Mouse (Mus musculus) G1E (cell line): Measurements from ENCODE around the gene Gm13212. TPM values are rescaled to one million over a fixed set of nuclear protein-coding genes. Genes with fewer than 3 reads are reported as not detected.
"Not testable (repeated sequence)": the region's sequence is repeated elsewhere in the genome, so short reads cannot be mapped to it uniquely, and the experiment has no call there.

ENCODE experiments used
- ATAC-seq: 2 replicates; pipeline ENCODE4 v1.8.0; 2016; ENCODE audit warnings: mild to moderate bottlenecking; ENCODE audit not compliant: insufficient number of reproducible peaks, poor library complexity, low FRiP score, severe bottlenecking; ENCODE audit errors: extremely low read depth
- DNase-seq: peaks from one replicate; pipeline ENCODE4 v3.0.0; 2012; ENCODE audit warnings: low spot score
- H3K27me3 ChIP-seq: 2 replicates; pipeline ENCODE4 v1.6.1; 2012; ENCODE audit warnings: mild to moderate bottlenecking, low read length, inconsistent platforms; ENCODE audit not compliant: insufficient read depth
- H3K36me3 ChIP-seq: replicated peaks from 2 replicates; pipeline ENCODE3; 2012; ENCODE audit warnings: mild to moderate bottlenecking, inconsistent platforms
- H3K4me1 ChIP-seq: 2 replicates; pipeline ENCODE4 v1.6.1; 2012; ENCODE audit warnings: low read depth, low read length, inconsistent platforms, mixed read lengths; ENCODE audit not compliant: insufficient read depth
- H3K4me3 ChIP-seq: 2 replicates; pipeline ENCODE4 v1.5.1; 2012; ENCODE audit warnings: low read depth, mild to moderate bottlenecking, inconsistent platforms, low read length, moderate library complexity, mixed read lengths
- H3K9me3 ChIP-seq: replicated peaks from 2 replicates; pipeline ENCODE4 v1.6.1; 2012; ENCODE audit warnings: inconsistent platforms
- CTCF ChIP-seq: IDR thresholded peaks from 2 replicates; pipeline ENCODE4 v1.5.1; 2012; ENCODE audit warnings: low read depth, low read length, inconsistent platforms, mixed read lengths
- GATA1 ChIP-seq: IDR thresholded peaks from 2 replicates; pipeline ENCODE4 v1.6.1; 2012; ENCODE audit warnings: borderline replicate concordance, low read length, inconsistent platforms, mixed read lengths
- GATA2 ChIP-seq: IDR thresholded peaks from 2 replicates; pipeline ENCODE4 v1.6.1; 2012; ENCODE audit warnings: low read depth, low read length, inconsistent platforms, borderline replicate concordance
- POLR2AphosphoS5 ChIP-seq: IDR thresholded peaks from 2 replicates; pipeline ENCODE4 v1.6.1; 2012; ENCODE audit warnings: low read depth, low read length, inconsistent platforms; ENCODE audit not compliant: insufficient replicate concordance
- TAL1 ChIP-seq: conservative IDR thresholded peaks from 2 replicates; pipeline ENCODE4 v1.6.1; 2012; ENCODE audit warnings: low read depth, low read length, inconsistent platforms, mixed read lengths
- polyA plus RNA-seq: library from polyadenylated mRNA; stranded (reverse); fragments of >175 nt; gene quantifications from 2 replicates; pipeline ENCODE4 v1.2.3, GENCODE M21; 2012
- total RNA-seq, 2 experiments: library from RNA; stranded (forward) in 1 of 2; stranded (reverse) in 1 of 2; fragments of 200-1000 nt in 1 of 2; fragments of >200 nt in 1 of 2; fragmentation: Nextera tagmentation in 1 of 2; gene quantifications; 2 replicates each; pipeline ENCODE4 v1.2.3; 2014 to 2017

Gm13212 gene
- total RNA-seq (2014; fragmentation: Nextera tagmentation) (1.4 TPM in 2 replicates), total RNA-seq (2017) (1.7 and 1.8 TPM in 2 replicates), polyA plus RNA-seq (0.04 TPM in 2 replicates)

DNA sequence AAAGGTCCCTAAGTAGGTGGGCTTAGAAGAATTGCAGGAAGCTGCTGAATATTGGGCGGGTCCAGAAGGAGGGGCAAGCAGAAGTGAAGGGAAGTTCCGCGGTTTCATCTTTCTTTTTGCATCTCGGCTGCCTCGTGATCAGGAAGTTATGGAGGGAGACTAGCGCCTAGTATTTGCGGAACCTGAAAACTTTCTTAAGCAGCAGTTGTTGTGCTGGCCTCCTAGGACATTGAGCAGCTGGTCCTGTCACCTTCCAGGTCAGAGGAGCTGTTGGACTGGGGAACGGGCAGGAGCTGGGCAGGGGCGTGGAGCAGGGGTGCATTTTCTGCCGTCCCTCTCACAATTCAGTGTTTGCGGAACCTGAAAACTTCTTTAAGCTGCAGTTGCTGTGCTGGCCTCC, at the start of gene Gm13212:
TSS of gene Gm13212 (plus strand) at position 89 of the 400 bp plus-strand sequence.
- not testable (repeated sequence) for H3K4me1 ChIP-seq, H3K27me3 ChIP-seq, DNase-seq, ATAC-seq, H3K9me3 ChIP-seq, H3K36me3 ChIP-seq
- peak within 1 kb of the TSS; percentile 64 for H3K4me3 ChIP-seq

DNA sequence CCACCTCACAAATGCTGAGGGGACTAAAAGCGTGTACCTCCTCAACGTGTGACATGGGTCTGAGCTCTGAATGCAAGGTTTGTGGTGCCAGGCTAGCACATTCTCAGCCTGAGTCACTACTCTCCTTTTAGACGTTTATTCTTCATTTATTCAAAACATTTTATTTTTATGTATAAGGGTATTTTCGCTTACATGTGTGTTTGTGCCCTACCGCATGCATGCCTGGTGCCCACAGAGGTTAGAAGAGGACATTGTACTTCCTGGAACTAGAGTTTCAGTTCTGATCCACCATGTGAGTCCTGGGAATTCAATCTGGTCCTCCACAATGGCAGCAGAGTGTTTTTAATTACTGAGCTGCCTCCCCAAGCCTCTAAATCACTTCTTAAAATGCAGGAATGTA, 41.1 kb upstream of the Gm13212 start:
- DNase-seq, H3K36me3 ChIP-seq, ATAC-seq, H3K4me3 ChIP-seq, H3K4me1 ChIP-seq, H3K27me3 ChIP-seq: not testable (repeated sequence)
- H3K9me3 ChIP-seq: peaks cover 24% of the 10 kb centered on the region

- H3K27me3 ChIP-seq, DNase-seq: not testable (repeated sequence)
Observed at GRCm38 (mm10) chr4:145545106-145545505, 39.9 kb upstream of the Gm13212 start.

DNA sequence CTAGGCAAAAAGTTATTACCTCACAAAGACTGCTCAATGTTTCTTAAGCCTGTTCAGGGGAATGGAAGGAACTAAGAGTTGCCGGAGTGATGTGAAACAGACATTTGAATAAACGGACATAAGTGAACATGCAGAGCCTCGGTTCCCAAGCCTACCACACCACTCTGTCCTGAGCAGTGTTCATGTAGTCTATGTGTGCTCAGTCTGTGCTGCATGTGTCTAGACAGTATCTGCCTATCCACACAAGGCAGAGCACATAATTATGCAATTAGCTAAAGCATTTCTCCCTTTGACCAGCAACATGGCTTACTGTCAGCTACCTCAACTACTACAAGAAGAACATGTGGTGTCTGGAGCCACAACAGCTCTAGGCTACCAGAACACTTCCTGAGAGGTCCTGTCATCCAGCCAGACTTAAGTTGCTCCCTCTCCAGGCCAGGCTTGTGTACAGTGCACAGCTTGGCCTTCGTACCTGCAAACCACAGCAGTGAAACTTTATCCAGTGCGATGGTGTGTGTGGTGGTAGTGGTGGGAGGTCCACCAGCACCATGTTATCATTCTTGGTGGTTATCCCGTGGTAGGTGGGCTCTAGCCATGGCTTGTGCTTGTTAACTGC, 39.1 kb upstream of the Gm13212 start:
- ATAC-seq: peak; percentile 54
- H3K36me3 ChIP-seq, H3K4me1 ChIP-seq, H3K27me3 ChIP-seq, DNase-seq, H3K4me3 ChIP-seq: not testable (repeated sequence)
- H3K9me3 ChIP-seq: peaks cover 33% of the 10 kb centered on the region

More at GRCm38 (mm10) chr4:145545106-145545505, 39.9 kb upstream of the Gm13212 start:
- not testable (repeated sequence) for H3K4me3 ChIP-seq, H3K4me1 ChIP-seq, ATAC-seq, H3K36me3 ChIP-seq
- H3K9me3 ChIP-seq: peaks cover 31% of the 10 kb centered on the region

DNA sequence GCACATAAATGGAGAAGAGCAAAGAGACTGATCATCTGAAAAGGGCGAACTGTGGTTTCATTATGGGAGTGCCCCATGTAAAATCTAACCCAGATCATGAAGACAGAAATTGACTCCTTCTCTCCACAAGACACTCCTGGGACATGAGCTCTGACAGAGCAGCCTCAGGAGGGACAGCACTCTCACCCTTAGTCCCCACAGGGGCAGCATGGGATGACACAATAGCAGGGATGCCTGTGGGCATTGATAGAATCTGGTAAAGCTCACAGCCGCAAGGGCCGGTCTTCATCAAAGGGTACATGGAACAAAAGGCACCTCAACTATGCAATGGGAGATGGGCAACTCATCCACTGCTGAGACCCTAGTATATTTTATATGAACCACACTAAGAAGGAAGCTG, 38.5 kb upstream of the Gm13212 start:
- H3K4me1 ChIP-seq, H3K4me3 ChIP-seq, H3K36me3 ChIP-seq, H3K27me3 ChIP-seq, DNase-seq: not testable (repeated sequence)
- peaks cover 36% of the 10 kb centered on the region for H3K9me3 ChIP-seq
- peak; percentile 54; the same call in 1 of the 2 replicates for ATAC-seq

- Histone ChIP-seq H3K4me1 (no peaks in the 10 kb centered on the region), H3K36me3 (no peaks in the 10 kb centered on the region), H3K4me3 (no peak overlapping the region), H3K9me3 (peaks cover 41% of the 10 kb centered on the region), H3K27me3 (no peaks in the 10 kb centered on the region)
- TF ChIP-seq GATA1 (no peak), POLR2AphosphoS5 (no peak), GATA2 (no peak)
- no peak for ATAC-seq
- DNase-seq: no peak
Observed at GRCm38 (mm10) chr4:145556680-145557079, 28.3 kb upstream of the Gm13212 start.

DNA sequence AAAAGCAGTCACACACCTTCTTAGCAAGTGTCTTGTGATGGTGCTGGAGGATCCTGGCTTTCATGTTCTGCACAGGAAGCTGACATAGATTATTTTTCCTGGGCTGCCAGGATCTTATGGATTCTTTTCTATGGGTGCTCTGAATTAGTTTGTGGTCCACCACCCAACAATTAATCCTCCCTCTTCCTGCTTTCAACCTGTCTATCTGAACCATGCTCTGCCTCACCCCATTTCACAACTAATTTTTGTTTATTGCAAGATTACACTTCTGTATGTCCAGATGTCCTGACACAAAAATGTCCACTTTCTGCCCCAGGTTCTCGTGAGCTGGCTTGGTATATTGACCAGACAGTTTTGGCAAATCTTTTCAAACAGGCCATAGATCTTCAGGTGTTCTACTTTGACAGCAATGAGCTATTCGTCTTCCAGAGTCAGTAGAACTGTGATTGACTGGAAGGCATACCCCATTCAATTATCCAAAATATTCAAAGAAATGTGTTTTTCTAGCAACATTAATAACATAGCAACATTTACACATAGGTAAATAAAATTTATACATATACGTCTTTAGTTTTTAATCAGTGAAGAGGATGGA, 25.4 kb upstream of the Gm13212 start:
- no peak overlapping the region for H3K4me3 ChIP-seq
- DNase-seq: no peak
- no peaks in the 10 kb centered on the region for H3K27me3 ChIP-seq
- no peaks in the 10 kb centered on the region for H3K4me1 ChIP-seq
- H3K9me3 ChIP-seq: peaks cover 28% of the 10 kb centered on the region
- no peaks in the 10 kb centered on the region for H3K36me3 ChIP-seq
- no peak for ATAC-seq
- no peak for TF ChIP-seq POLR2AphosphoS5

GRCm38 (mm10) chr4:145564111-145564821, 20.7 kb upstream of the Gm13212 start:
- no peaks in the 10 kb centered on the region for H3K4me1 ChIP-seq
- H3K9me3 ChIP-seq: peaks cover 23% of the 10 kb centered on the region
- no peaks in the 10 kb centered on the region for H3K27me3 ChIP-seq
- H3K4me3 ChIP-seq: no peak overlapping the region
- no peaks in the 10 kb centered on the region for H3K36me3 ChIP-seq
- DNase-seq: no peak
- TF ChIP-seq GATA2: no peak
- no peak for TF ChIP-seq CTCF
- no peak for TF ChIP-seq POLR2AphosphoS5
- TF ChIP-seq GATA1: no peak
- no peak for TF ChIP-seq TAL1
- ATAC-seq: peak; percentile 40; the same call in 1 of the 2 replicates

DNA sequence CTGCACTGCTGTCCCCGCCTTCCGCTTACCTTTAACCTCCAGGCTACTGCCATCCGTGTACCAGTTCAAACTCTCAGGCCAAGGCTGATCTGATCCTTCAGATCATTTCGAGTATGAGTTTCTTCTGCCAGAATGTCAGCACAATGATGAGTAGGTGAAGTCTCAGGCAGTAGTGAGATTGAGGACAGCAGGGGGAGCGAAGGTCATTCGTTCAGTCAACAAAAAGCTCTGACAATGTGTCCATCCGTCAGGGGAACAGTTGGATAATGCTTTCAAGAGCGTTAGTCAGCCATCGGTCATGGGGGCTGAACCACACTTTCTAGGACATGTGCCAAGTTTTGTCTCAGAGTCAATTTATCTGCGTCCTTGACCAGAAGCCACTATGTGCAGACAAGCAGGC, 14.5 kb upstream of the Gm13212 start:
- H3K4me1 ChIP-seq, ATAC-seq, DNase-seq, H3K4me3 ChIP-seq, H3K27me3 ChIP-seq, H3K36me3 ChIP-seq: not testable (repeated sequence)
- peaks cover 17% of the 10 kb centered on the region for H3K9me3 ChIP-seq

GRCm38 (mm10) chr4:145576623-145577022, 8.3 kb upstream of the Gm13212 start:
- H3K9me3 ChIP-seq: peaks cover 25% of the 10 kb centered on the region
- not testable (repeated sequence) for H3K27me3 ChIP-seq, DNase-seq, H3K36me3 ChIP-seq, ATAC-seq, H3K4me1 ChIP-seq, H3K4me3 ChIP-seq

DNA sequence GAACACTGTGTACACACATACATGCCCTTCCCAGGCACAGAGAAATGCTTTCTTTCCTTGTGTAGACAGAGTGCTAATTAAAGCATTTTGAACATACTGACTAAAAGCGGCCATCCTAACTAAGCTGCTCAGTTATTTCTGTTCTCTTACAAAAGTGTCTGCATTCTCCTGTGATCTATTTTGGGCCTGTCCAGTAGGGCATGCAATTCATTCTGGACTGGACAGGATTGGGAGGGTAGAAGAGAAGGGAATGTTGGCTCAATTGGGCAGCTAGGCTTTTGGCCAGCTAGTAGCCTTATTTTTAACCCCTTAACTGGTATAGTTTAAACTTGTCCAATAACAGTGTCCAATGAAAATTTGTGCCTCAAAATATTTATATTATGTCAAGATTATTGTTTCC, 4.6 kb upstream of the Gm13212 start:
- H3K4me1 ChIP-seq, H3K36me3 ChIP-seq, H3K27me3 ChIP-seq, ATAC-seq, H3K4me3 ChIP-seq, DNase-seq: not testable (repeated sequence)
- peaks cover 16% of the 10 kb centered on the region for H3K9me3 ChIP-seq
